Mouse (Mus musculus) hindbrain, embryonic 14.5 days (tissue): ENCODE results near the gene Ryr1. TPM values are rescaled to one million over a fixed set of nuclear protein-coding genes. Genes with fewer than 3 reads are reported as not detected.

Experiments
- ATAC-seq: fragments of 200-750 bp; cut with Nextera tagmentation; 2 replicates; pipeline ENCODE4 v1.8.0; 2017; ENCODE audit warnings: moderate number of reproducible peaks, mild to moderate bottlenecking, moderate TSS enrichment, moderate library complexity; ENCODE audit not compliant: low FRiP score
- DNase-seq: peaks from one replicate; pipeline ENCODE4 v3.0.0-alpha.2; 2015; ENCODE audit warnings: low spot score
- H3K27ac ChIP-seq: fragments of 300-500 bp; sonication (generic); 2 replicates; pipeline ENCODE4 v1.5.1; 2014; ENCODE audit warnings: mild to moderate bottlenecking, moderate library complexity
- H3K27me3 ChIP-seq: fragments of 300-500 bp; sonication (generic); 2 replicates; pipeline ENCODE4 v1.6.1; 2014; ENCODE audit warnings: mild to moderate bottlenecking, low read length, mixed read lengths; ENCODE audit not compliant: control insufficient read depth, insufficient read depth
- H3K36me3 ChIP-seq: fragments of 300-500 bp; sonication (generic); replicated peaks from 2 replicates; pipeline ENCODE4 v1.6.1; 2014; ENCODE audit not compliant: control insufficient read depth, insufficient read depth
- H3K4me1 ChIP-seq: fragments of 300-500 bp; sonication (generic); replicated peaks from 2 replicates; pipeline ENCODE4 v1.6.1; 2014; ENCODE audit warnings: antibody characterized with exemption, low read length, mixed read lengths; ENCODE audit not compliant: control insufficient read depth, insufficient read depth
- H3K4me2 ChIP-seq: fragments of 300-500 bp; sonication (generic); replicated peaks from 2 replicates; pipeline ENCODE4 v1.6.1; 2014; ENCODE audit warnings: mild to moderate bottlenecking, moderate library complexity
- H3K4me3 ChIP-seq: fragments of 300-500 bp; sonication (generic); replicated peaks from 2 replicates; pipeline ENCODE4 v1.5.1; 2014; ENCODE audit warnings: mild to moderate bottlenecking, low read length
- H3K9ac ChIP-seq: fragments of 300-500 bp; sonication (generic); 2 replicates; pipeline ENCODE4 v1.6.1; 2014
- H3K9me3 ChIP-seq: fragments of 300-500 bp; sonication (generic); 2 replicates; pipeline ENCODE4 v1.6.1; 2016; ENCODE audit warnings: low read length; ENCODE audit not compliant: control insufficient read depth
- WGBS: fragments of 180-500 bp; shearing (Covaris S2); extraction: QIAGEN DNeasy Blood & Tissue Kit; methylation state at CpG from one replicate; pipeline ENCODE4 v1.1.7; 2014; 5-methylcytosine and 5-hydroxymethylcytosine counted together
- polyA plus RNA-seq: library from polyadenylated mRNA; unstranded; fragments of >200 nt; fragmentation: Nextera tagmentation; extraction: Ambion mirVana; gene quantifications from 2 replicates; pipeline ENCODE4 v1.2.1, GENCODE M21; 2014

Gene Ryr1
- polyA plus RNA-seq, 1 experiment from 2014 or later = 7.6 TPM

DNA sequence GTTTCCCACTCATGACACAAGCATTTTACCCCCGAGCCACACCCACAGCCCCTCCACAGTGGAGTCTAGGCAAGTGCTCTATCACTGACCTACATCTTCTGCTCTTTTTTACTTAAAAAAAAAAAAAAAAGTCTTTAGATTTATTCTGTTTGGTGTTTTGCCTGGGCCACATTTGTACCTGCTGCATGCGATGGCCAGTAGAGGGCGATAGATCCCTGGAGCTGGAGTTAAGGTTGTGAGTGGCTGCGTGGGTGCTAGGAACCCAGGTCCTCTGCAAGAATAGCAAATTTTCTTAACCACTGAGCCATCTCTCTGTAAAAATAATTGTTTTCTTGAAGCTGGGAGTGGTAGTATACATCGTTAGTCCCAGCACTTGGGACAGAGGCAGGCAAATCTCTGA lies 133.4 kb downstream of the Ryr1 start:
- Histone ChIP-seq H3K4me2 (no peak overlapping the region), H3K36me3 (no peaks in the 10 kb centered on the region), H3K4me1 (no peaks in the 10 kb centered on the region), H3K9ac (no peak overlapping the region), H3K4me3 (no peak overlapping the region), H3K27me3 (no peaks in the 10 kb centered on the region), H3K9me3 (no peaks in the 10 kb centered on the region), H3K27ac (no peak overlapping the region)
- DNase-seq (no peak), ATAC-seq (no peak)
- WGBS = 70% methylated on average over 5 of the region's 5 CpGs

DNA sequence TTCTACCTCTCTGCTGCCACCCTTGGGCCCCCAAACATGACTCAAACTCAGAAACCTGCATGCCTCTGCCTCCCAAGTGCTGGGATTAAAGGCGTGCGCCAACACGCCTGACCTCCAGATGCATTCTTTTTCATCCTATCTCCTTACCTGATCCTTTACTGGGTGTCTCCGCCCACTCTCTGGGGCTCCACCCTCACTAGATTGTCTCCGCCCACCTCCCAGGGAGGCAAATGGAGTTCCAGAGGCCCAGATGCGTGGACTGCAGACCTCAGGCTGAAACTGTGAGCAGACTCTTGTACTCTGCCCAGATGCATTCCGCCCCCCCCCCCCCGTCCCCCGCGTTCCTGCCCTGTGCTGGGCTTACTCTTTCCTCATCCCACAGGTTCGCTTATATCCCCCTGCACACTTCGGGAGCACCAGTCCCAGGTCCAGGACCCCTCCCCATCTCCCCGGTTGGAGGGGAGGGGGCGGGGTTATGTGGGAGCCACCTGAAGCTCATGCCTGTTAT lies 134.2 kb downstream of the Ryr1 start:
- Histone ChIP-seq H3K36me3 (no peaks in the 10 kb centered on the region), H3K4me2 (no peak overlapping the region), H3K9me3 (no peaks in the 10 kb centered on the region), H3K4me3 (no peak overlapping the region), H3K9ac (no peak overlapping the region), H3K27me3 (no peaks in the 10 kb centered on the region), H3K4me1 (no peaks in the 10 kb centered on the region), H3K27ac (no peak overlapping the region)
- ATAC-seq (no peak), DNase-seq (no peak)
- WGBS = 58% methylated on average over 14 of the region's 14 CpGs

DNA sequence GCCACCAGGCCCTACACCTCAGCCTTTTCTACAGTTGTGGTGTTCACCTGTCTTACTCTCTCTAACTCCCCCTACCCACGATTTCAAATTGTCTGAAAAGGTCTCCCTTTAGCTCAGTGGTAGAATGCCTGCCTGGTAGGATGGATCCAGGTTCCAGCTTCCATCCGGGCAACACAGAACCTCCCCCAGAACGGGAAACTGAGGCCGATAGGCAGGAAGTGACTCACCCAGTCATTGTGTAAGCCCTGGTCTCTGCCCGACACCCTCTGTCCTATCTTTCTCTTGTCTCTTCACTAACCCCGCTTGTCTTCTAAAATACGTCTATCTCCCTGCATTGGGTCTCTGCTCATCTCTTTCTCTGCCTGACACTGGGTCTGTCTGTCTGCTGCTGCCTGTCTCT lies 139.8 kb downstream of the Ryr1 start:
- Histone ChIP-seq H3K4me1 (peaks cover 18% of the 10 kb centered on the region), H3K27me3 (no peaks in the 10 kb centered on the region), H3K36me3 (no peaks in the 10 kb centered on the region; the same call in 1 of the 2 replicates), H3K9ac (no peak overlapping the region), H3K4me2 (no peak overlapping the region), H3K27ac (no peak overlapping the region), H3K9me3 (no peaks in the 10 kb centered on the region), H3K4me3 (no peak overlapping the region)
- ATAC-seq = no peak
- WGBS = 81% methylated on average over 7 of the region's 7 CpGs
- no peak for DNase-seq

DNA sequence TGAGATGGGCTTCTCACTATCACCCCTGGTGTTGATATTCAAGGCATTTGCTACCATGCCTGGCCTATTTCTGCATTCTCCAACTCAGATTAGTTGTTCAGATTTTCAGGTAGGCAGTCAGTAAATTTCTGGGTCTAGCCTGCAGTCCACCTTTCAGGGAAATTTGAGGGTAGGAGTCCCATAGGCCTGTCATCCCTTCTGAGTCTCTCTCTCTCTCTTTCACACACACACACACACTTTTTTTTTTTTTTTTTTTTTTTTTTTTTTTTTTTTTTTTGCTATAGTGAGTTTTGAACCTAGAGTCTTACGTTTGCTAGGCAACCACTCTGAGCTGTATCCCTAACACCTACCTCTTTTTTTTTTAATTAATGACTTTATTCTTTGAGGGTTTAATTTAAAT lies 140.5 kb downstream of the Ryr1 start:
- 96% methylated on average over 1 of the region's 1 CpGs for WGBS
- H3K4me1 ChIP-seq = peaks cover 18% of the 10 kb centered on the region
- no peaks in the 10 kb centered on the region for H3K9me3 ChIP-seq
- peaks cover under 1% of the 10 kb centered on the region for H3K36me3 ChIP-seq
- H3K4me2 ChIP-seq = no peak overlapping the region
- no peak overlapping the region for H3K4me3 ChIP-seq
- H3K27ac ChIP-seq = no peak overlapping the region
- no peak overlapping the region for H3K9ac ChIP-seq
- H3K27me3 ChIP-seq = no peaks in the 10 kb centered on the region
- ATAC-seq (no peak), DNase-seq (no peak)

DNA sequence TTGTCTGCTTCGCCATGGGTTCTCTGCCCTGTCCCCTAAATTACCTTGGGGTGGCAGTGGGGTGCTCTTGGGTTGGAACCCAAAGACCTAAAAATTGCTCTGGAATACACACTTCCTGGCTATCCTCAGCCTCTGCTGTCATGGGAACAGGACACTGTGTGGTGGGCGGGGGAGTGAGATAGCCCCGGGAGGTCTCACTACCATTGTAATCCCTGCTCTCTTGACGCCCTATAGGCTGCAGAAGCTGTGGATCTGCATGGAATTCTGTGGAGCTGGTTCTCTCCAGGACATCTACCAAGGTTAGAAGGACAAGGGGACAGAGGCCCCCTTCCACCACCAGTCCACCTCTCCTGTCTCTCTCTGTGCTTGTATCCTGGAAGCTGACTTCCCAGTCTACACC lies 141.1 kb downstream of the Ryr1 start:
- WGBS = 72% methylated on average over 4 of the region's 4 CpGs
- H3K4me2 ChIP-seq = no peak overlapping the region
- H3K9ac ChIP-seq = no peak overlapping the region
- ATAC-seq (no peak), DNase-seq (no peak)
- H3K27ac ChIP-seq = no peak overlapping the region
- H3K36me3 ChIP-seq = peaks cover 7% of the 10 kb centered on the region
- peaks cover 18% of the 10 kb centered on the region for H3K4me1 ChIP-seq
- H3K4me3 ChIP-seq = no peak overlapping the region
- no peaks in the 10 kb centered on the region for H3K27me3 ChIP-seq
- H3K9me3 ChIP-seq = no peaks in the 10 kb centered on the region

DNA sequence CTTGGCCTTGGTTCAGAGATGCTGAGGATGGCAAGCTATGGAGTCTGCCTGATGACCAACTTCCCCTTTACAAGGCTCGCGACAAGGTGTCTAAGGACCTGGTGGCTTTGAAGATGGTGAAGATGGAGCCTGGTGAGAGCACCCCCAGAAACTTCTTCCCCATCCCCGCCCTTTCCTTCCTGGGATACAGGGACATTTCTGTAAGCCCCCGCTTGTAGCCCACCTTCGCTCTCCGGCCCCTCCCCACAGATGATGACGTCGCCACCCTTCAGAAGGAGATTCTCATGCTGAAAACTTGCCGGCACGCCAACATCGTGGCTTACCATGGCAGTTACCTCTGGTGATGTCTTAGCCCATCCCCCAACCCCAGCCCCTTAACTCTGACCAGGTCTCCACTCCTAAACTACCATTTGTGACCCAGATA lies 141.8 kb downstream of the Ryr1 start:
- Histone ChIP-seq H3K27ac (no peak overlapping the region), H3K36me3 (peaks cover 14% of the 10 kb centered on the region), H3K4me3 (no peak overlapping the region), H3K4me2 (peak overlapping the region; percentile 80; the same call in 1 of the 2 replicates), H3K27me3 (no peaks in the 10 kb centered on the region), H3K9ac (no peak overlapping the region), H3K9me3 (no peaks in the 10 kb centered on the region), H3K4me1 (peaks cover 18% of the 10 kb centered on the region)
- ATAC-seq = no peak
- WGBS = 83% methylated on average over 11 of the region's 11 CpGs
- DNase-seq = no peak

DNA sequence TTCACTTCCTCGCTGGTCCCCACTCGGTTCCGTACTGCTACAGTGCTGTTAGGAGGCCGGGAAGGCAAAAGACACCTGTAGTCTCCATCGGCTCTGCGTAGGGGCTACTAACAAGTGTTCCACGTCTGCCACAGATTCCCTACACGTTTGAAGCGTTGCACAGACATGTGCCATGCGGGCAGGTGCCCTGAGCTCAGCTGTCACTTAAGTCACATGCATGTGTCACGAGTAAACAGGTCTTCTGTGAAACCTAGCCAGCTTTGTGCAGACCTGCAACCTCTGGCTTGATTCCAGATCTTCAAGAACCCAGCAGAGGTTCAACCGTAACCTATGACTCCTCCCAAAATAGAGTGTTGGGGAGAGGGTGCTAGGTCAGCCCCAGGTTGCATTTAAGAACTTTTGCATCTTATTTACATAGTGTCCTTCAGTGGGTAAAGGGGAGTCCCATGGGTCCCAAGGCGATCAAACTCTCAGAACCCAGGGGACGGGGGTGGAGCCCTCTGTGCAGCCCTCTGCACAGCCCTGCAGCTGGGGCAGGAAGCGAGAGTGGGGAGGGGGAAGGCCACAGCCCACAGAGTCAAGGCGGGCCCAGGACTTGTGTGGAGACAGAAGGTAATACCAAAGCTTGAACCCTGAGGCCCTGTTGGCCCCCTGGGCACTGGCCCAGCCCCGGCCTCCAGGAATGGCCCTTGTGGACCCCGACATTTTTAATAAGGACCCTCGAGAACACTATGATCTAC lies 142.5 kb downstream of the Ryr1 start:
- ATAC-seq (peak; percentile 56; the same call in 1 of the 2 replicates), DNase-seq (no peak)
- Histone ChIP-seq H3K9ac (peak overlapping the region; percentile 65), H3K4me1 (peaks cover 18% of the 10 kb centered on the region), H3K4me2 (peak overlapping the region; percentile 80), H3K4me3 (peak overlapping the region; percentile 50), H3K27ac (peak overlapping the region; percentile 71; the same call in 1 of the 2 replicates), H3K9me3 (no peaks in the 10 kb centered on the region), H3K36me3 (peaks cover 21% of the 10 kb centered on the region), H3K27me3 (no peaks in the 10 kb centered on the region)
- 13% methylated on average over 19 of the region's 19 CpGs for WGBS

DNA sequence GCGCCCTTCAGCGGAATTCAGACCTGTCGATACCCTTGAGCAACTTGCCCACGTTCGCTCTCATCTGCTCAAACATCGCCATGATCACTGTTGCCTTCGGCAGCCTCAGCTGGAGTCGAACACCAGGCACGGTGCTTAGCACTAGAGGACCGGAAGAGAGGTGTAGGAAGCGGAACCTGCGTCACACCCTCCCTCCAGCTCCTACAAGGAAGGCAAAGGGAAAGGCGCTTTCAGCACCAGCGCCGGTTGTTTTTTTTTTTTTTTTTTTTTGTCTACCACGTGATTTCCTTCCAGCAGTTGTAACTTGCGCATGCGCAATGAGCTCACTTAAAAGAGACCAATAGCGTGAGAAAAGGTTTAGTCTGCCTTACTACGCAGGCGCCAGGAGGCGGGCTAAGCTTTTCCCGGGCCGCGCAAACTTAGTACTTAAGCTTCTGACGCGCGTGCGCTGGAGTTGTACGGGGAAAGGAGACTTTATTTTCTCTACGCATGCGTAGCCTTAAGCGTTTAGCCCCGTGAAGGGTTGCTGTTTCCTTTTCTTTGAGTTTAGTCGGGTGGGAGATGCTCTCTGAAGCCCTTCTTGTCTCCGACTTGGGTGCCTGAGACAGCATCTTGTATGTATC lies 143.2 kb downstream of the Ryr1 start, which contains the start of the genes Eif3k and Map4k1:
Gene Eif3k (minus strand): TSS at position 214 of the 623 bp plus-strand sequence.
Gene Map4k1 (plus strand): TSS at position 400 of the 623 bp plus-strand sequence.
- Histone ChIP-seq H3K4me2 (peak within 1 kb of the TSS; percentile 96), H3K4me1 (peaks cover 18% of the 10 kb centered on the region), H3K9ac (peak within 1 kb of the TSS; percentile 81), H3K9me3 (no peaks in the 10 kb centered on the region), H3K36me3 (peaks cover 28% of the 10 kb centered on the region), H3K4me3 (peak within 1 kb of the TSS; percentile 80), H3K27ac (peak within 1 kb of the TSS; percentile 72), H3K27me3 (no peaks in the 10 kb centered on the region)
- DNase-seq (peak; percentile 100), ATAC-seq (peak; percentile 97)
- WGBS = under 1% methylated on average over 36 of the region's 36 CpGs

DNA sequence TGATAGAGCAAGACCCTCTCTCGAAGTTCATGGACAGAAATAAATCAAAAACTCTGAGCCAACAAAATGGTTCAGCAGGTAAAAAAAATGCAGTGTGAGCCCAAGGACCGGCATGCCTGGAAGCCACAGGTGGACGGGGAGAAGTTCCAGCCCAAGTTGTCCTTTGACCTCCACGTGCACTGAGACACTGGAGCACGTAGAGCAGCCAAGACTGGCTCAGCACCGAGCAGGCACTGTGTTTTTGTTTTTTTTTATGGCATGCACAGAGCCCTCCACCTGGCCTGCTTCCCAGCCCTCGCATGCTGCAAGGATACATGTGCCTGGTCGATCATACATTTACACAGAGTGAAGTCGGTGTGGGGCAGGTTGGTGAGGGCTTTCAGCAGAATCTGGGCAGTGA lies 147.4 kb downstream of the Ryr1 start:
- Histone ChIP-seq H3K9me3 (no peaks in the 10 kb centered on the region), H3K36me3 (peaks cover 60% of the 10 kb centered on the region)
- 95% methylated on average over 9 of the region's 9 CpGs for WGBS

More for the DNA sequence above, 147.4 kb downstream of the Ryr1 start:
- Histone ChIP-seq H3K4me1 (peaks cover 14% of the 10 kb centered on the region), H3K4me2 (no peak overlapping the region), H3K4me3 (no peak overlapping the region), H3K27me3 (no peaks in the 10 kb centered on the region), H3K27ac (no peak overlapping the region), H3K9ac (no peak overlapping the region)
- DNase-seq (no peak), ATAC-seq (no peak)
